Mouse (Mus musculus): ENCODE results near the gene Zmynd11. TPM values are rescaled to one million over a fixed set of nuclear protein-coding genes. Genes with fewer than 3 reads are reported as not detected.
"Not testable (repeated sequence)": the region's sequence is repeated elsewhere in the genome, so short reads cannot be mapped to it uniquely, and the experiment has no call there.

Gene Zmynd11
- polyA plus RNA-seq, 1 experiment = 12.8 TPM

GRCm38 (mm10) chr13:9753706-9754105, 11.4 kb downstream of the Zmynd11 start:
- H3K27ac ChIP-seq (ENCODE audit: insufficient read depth, low read depth, low read length) = no peak overlapping the region
- TF ChIP-seq CTCF (IDR thresholded peaks at IDR 0.05; ENCODE audit: extremely low read depth, insufficient read length, insufficient replicate concordance, low read depth, low read length) (no peak), POLR2A (IDR thresholded peaks at IDR 0.05; ENCODE audit: low read depth, low read length) (no peak)
- 59% methylated on average over 3 of the region's 3 CpGs for WGBS
- H3K4me3 ChIP-seq (ENCODE audit: low read depth, low read length) = no peak overlapping the region
- H3K4me1 ChIP-seq (ENCODE audit: control insufficient read depth, insufficient read depth, insufficient read length, low read length) = peaks cover 10% of the 10 kb centered on the region
- H3K36me3 ChIP-seq (ENCODE audit: control insufficient read depth, insufficient read depth, low read length) = no peaks in the 10 kb centered on the region
- H3K27me3 ChIP-seq (ENCODE audit: control insufficient read depth, insufficient read depth, low read length) = no peaks in the 10 kb centered on the region

- H3K27me3 ChIP-seq (ENCODE audit: control insufficient read depth, insufficient read depth, low read length) = no peaks in the 10 kb centered on the region
- H3K27ac ChIP-seq (ENCODE audit: insufficient read depth, low read depth, low read length) = no peak overlapping the region
- TF ChIP-seq CTCF (IDR thresholded peaks at IDR 0.05; ENCODE audit: extremely low read depth, insufficient read length, insufficient replicate concordance, low read depth, low read length) (no peak), POLR2A (IDR thresholded peaks at IDR 0.05; ENCODE audit: low read depth, low read length) (no peak)
- H3K36me3 ChIP-seq (ENCODE audit: control insufficient read depth, insufficient read depth, low read length) = no peaks in the 10 kb centered on the region
- H3K4me3 ChIP-seq (ENCODE audit: low read depth, low read length) = no peak overlapping the region
- H3K4me1 ChIP-seq (ENCODE audit: control insufficient read depth, insufficient read depth, insufficient read length, low read length) = peaks cover 8% of the 10 kb centered on the region
- WGBS = 38% methylated on average over 1 of the region's 1 CpGs
Measured at GRCm38 (mm10) chr13:9750320-9750719, 14.8 kb downstream of the Zmynd11 start.

GRCm38 (mm10) chr13:9749796-9750195, 15.3 kb downstream of the Zmynd11 start:
- 54% methylated on average over 4 of the region's 4 CpGs for WGBS
- Histone ChIP-seq H3K27me3 (ENCODE audit: control insufficient read depth, insufficient read depth, low read length) (no peaks in the 10 kb centered on the region), H3K4me3 (ENCODE audit: low read depth, low read length) (no peak overlapping the region), H3K36me3 (ENCODE audit: control insufficient read depth, insufficient read depth, low read length) (no peaks in the 10 kb centered on the region), H3K27ac (ENCODE audit: insufficient read depth, low read depth, low read length) (no peak overlapping the region), H3K4me1 (ENCODE audit: control insufficient read depth, insufficient read depth, insufficient read length, low read length) (peaks cover 8% of the 10 kb centered on the region)
- TF ChIP-seq CTCF (IDR thresholded peaks at IDR 0.05; ENCODE audit: extremely low read depth, insufficient read length, insufficient replicate concordance, low read depth, low read length) = no peak
- TF ChIP-seq POLR2A (IDR thresholded peaks at IDR 0.05; ENCODE audit: low read depth, low read length) = no peak

GRCm38 (mm10) chr13:9738190-9738589, 26.9 kb downstream of the Zmynd11 start:
- no peak overlapping the region for H3K27ac ChIP-seq (ENCODE audit: insufficient read depth, low read depth, low read length)
- TF ChIP-seq POLR2A (IDR thresholded peaks at IDR 0.05; ENCODE audit: low read depth, low read length) = no peak
- TF ChIP-seq CTCF (IDR thresholded peaks at IDR 0.05; ENCODE audit: extremely low read depth, insufficient read length, insufficient replicate concordance, low read depth, low read length) = no peak
- H3K4me3 ChIP-seq (ENCODE audit: low read depth, low read length) = no peak overlapping the region
- H3K36me3 ChIP-seq (ENCODE audit: control insufficient read depth, insufficient read depth, low read length) = peaks cover 2% of the 10 kb centered on the region; the same call in 1 of the 2 replicates
- H3K27me3 ChIP-seq (ENCODE audit: control insufficient read depth, insufficient read depth, low read length) = no peaks in the 10 kb centered on the region
- H3K4me1 ChIP-seq (ENCODE audit: control insufficient read depth, insufficient read depth, insufficient read length, low read length) = no peaks in the 10 kb centered on the region
- WGBS = 79% methylated on average over 2 of the region's 2 CpGs

GRCm38 (mm10) chr13:9737024-9737423, 28.1 kb downstream of the Zmynd11 start:
- Histone ChIP-seq H3K4me1 (ENCODE audit: control insufficient read depth, insufficient read depth, insufficient read length, low read length) (no peaks in the 10 kb centered on the region), H3K27me3 (ENCODE audit: control insufficient read depth, insufficient read depth, low read length) (no peaks in the 10 kb centered on the region), H3K4me3 (ENCODE audit: low read depth, low read length) (no peak overlapping the region), H3K36me3 (ENCODE audit: control insufficient read depth, insufficient read depth, low read length) (peaks cover 7% of the 10 kb centered on the region; the same call in 1 of the 2 replicates), H3K27ac (ENCODE audit: insufficient read depth, low read depth, low read length) (no peak overlapping the region)
- no peak for TF ChIP-seq CTCF (IDR thresholded peaks at IDR 0.05; ENCODE audit: extremely low read depth, insufficient read length, insufficient replicate concordance, low read depth, low read length)
- TF ChIP-seq POLR2A (IDR thresholded peaks at IDR 0.05; ENCODE audit: low read depth, low read length) = no peak
- 78% methylated on average over 5 of the region's 5 CpGs for WGBS

- H3K36me3 ChIP-seq (ENCODE audit: control insufficient read depth, insufficient read depth, low read length) = peaks cover 13% of the 10 kb centered on the region
- not testable (repeated sequence) for H3K27me3 ChIP-seq (ENCODE audit: control insufficient read depth, insufficient read depth, low read length); H3K4me3 ChIP-seq (ENCODE audit: low read depth, low read length); H3K4me1 ChIP-seq (ENCODE audit: control insufficient read depth, insufficient read depth, insufficient read length, low read length); H3K27ac ChIP-seq (ENCODE audit: insufficient read depth, low read depth, low read length)
- 93% methylated on average over 4 of the region's 5 CpGs for WGBS
Measured at GRCm38 (mm10) chr13:9732262-9732661, 32.9 kb downstream of the Zmynd11 start.

- no peak overlapping the region for H3K4me3 ChIP-seq (ENCODE audit: low read depth, low read length)
- no peaks in the 10 kb centered on the region for H3K4me1 ChIP-seq (ENCODE audit: control insufficient read depth, insufficient read depth, insufficient read length, low read length)
- no peak overlapping the region for H3K27ac ChIP-seq (ENCODE audit: insufficient read depth, low read depth, low read length)
- no peaks in the 10 kb centered on the region for H3K27me3 ChIP-seq (ENCODE audit: control insufficient read depth, insufficient read depth, low read length)
- TF ChIP-seq CTCF (IDR thresholded peaks at IDR 0.05; ENCODE audit: extremely low read depth, insufficient read length, insufficient replicate concordance, low read depth, low read length) (no peak), POLR2A (IDR thresholded peaks at IDR 0.05; ENCODE audit: low read depth, low read length) (no peak)
- 46% methylated on average over 1 of the region's 1 CpGs for WGBS
- H3K36me3 ChIP-seq (ENCODE audit: control insufficient read depth, insufficient read depth, low read length) = peaks cover 16% of the 10 kb centered on the region
Measured at GRCm38 (mm10) chr13:9729073-9729472, 36.1 kb downstream of the Zmynd11 start.

GRCm38 (mm10) chr13:9715224-9715623, 49.9 kb downstream of the Zmynd11 start:
- Histone ChIP-seq H3K27ac (ENCODE audit: insufficient read depth, low read depth, low read length) (no peak overlapping the region), H3K27me3 (ENCODE audit: control insufficient read depth, insufficient read depth, low read length) (no peaks in the 10 kb centered on the region), H3K4me1 (ENCODE audit: control insufficient read depth, insufficient read depth, insufficient read length, low read length) (no peaks in the 10 kb centered on the region), H3K36me3 (ENCODE audit: control insufficient read depth, insufficient read depth, low read length) (peaks cover 8% of the 10 kb centered on the region), H3K4me3 (ENCODE audit: low read depth, low read length) (no peak overlapping the region)
- 41% methylated on average over 1 of the region's 1 CpGs for WGBS
- TF ChIP-seq CTCF (IDR thresholded peaks at IDR 0.05; ENCODE audit: extremely low read depth, insufficient read length, insufficient replicate concordance, low read depth, low read length) (no peak), POLR2A (IDR thresholded peaks at IDR 0.05; ENCODE audit: low read depth, low read length) (no peak)
